Mouse (Mus musculus) midbrain, embryonic 13.5 days (tissue): ENCODE data around the gene Tnfaip8l2. TPM values are rescaled to one million over a fixed set of nuclear protein-coding genes. Genes with fewer than 3 reads are reported as not detected.

Source experiments
- ATAC-seq: fragments of 200-750 bp; cut with Nextera tagmentation; 2 replicates; pipeline ENCODE4 v1.8.0; 2017; ENCODE audit warnings: mild to moderate bottlenecking, moderate TSS enrichment, moderate library complexity
- H3K27ac ChIP-seq: fragments of 300-500 bp; sonication (generic); 2 replicates; pipeline ENCODE4 v1.5.1; 2015; ENCODE audit warnings: inconsistent platforms, mild to moderate bottlenecking, moderate library complexity
- H3K27me3 ChIP-seq: fragments of 300-500 bp; sonication (generic); 2 replicates; pipeline ENCODE4 v1.6.1; 2015; ENCODE audit warnings: mild to moderate bottlenecking, inconsistent platforms
- H3K36me3 ChIP-seq: fragments of 300-500 bp; sonication (generic); 2 replicates; pipeline ENCODE4 v1.6.1; 2015; ENCODE audit warnings: mild to moderate bottlenecking, inconsistent platforms
- H3K4me1 ChIP-seq: fragments of 300-500 bp; sonication (generic); replicated peaks from 2 replicates; pipeline ENCODE4 v1.6.1; 2015; ENCODE audit warnings: inconsistent platforms
- H3K4me2 ChIP-seq: fragments of 300-500 bp; sonication (generic); replicated peaks from 2 replicates; pipeline ENCODE4 v1.6.1; 2015; ENCODE audit warnings: moderate library complexity, mild to moderate bottlenecking, inconsistent platforms
- H3K4me3 ChIP-seq: fragments of 300-500 bp; sonication (generic); replicated peaks from 2 replicates; pipeline ENCODE4 v1.5.1; 2015; ENCODE audit warnings: mild to moderate bottlenecking, inconsistent platforms
- H3K9ac ChIP-seq: fragments of 300-500 bp; sonication (generic); replicated peaks from 2 replicates; pipeline ENCODE4 v1.6.1; 2015; ENCODE audit warnings: mild to moderate bottlenecking, inconsistent platforms
- H3K9me3 ChIP-seq: fragments of 300-500 bp; sonication (generic); 2 replicates; pipeline ENCODE4 v1.6.1; 2016; ENCODE audit warnings: mild to moderate bottlenecking, inconsistent platforms
- WGBS: fragments of 180-500 bp; shearing (Covaris S2); methylation state at CpG from one replicate; pipeline ENCODE4 v1.1.7; 2015; 5-methylcytosine and 5-hydroxymethylcytosine counted together
- polyA plus RNA-seq: library from polyadenylated mRNA; unstranded; fragments of >200 nt; fragmentation: Nextera tagmentation; extraction: Ambion mirVana; gene quantifications from 2 replicates; pipeline ENCODE4 v1.2.1, GENCODE M21; 2015

Gene Tnfaip8l2
- 2.3 and 2.8 TPM in 2 replicates for polyA plus RNA-seq

GRCm38 (mm10) chr3:95141952-95142616 is at the start of gene Tnfaip8l2:
Tnfaip8l2 (minus strand) TSS chr3:95142360.
- H3K4me2 ChIP-seq, result no peak within 1 kb of the TSS
- WGBS, result 83% methylated on average over 10 of the region's 10 CpGs
- peaks cover 19% of the 10 kb centered on the region for H3K36me3 ChIP-seq
- H3K27me3 ChIP-seq, result no peaks in the 10 kb centered on the region
- no peak within 1 kb of the TSS for H3K4me3 ChIP-seq
- H3K27ac ChIP-seq, result no peak within 1 kb of the TSS
- peak; percentile 62; the same call in 1 of the 2 replicates for ATAC-seq
- H3K4me1 ChIP-seq, result no peaks in the 10 kb centered on the region
- no peak within 1 kb of the TSS for H3K9ac ChIP-seq
- H3K9me3 ChIP-seq, result no peaks in the 10 kb centered on the region

- Histone ChIP-seq H3K4me3 (no peak overlapping the region), H3K9me3 (no peaks in the 10 kb centered on the region), H3K4me1 (no peaks in the 10 kb centered on the region), H3K36me3 (peaks cover 69% of the 10 kb centered on the region), H3K4me2 (no peak overlapping the region), H3K27ac (no peak overlapping the region), H3K9ac (no peak overlapping the region), H3K27me3 (no peaks in the 10 kb centered on the region)
- 91% methylated on average over 6 of the region's 6 CpGs for WGBS
- ATAC-seq, result no peak
Measured at GRCm38 (mm10) chr3:95186888-95187287, 44.7 kb upstream of the Tnfaip8l2 start.

GRCm38 (mm10) chr3:95186100-95186499 is 43.9 kb upstream of the Tnfaip8l2 start:
- Histone ChIP-seq H3K27ac (no peak overlapping the region), H3K4me2 (no peak overlapping the region), H3K9me3 (no peaks in the 10 kb centered on the region), H3K27me3 (no peaks in the 10 kb centered on the region), H3K4me3 (no peak overlapping the region), H3K4me1 (no peaks in the 10 kb centered on the region), H3K9ac (no peak overlapping the region), H3K36me3 (peaks cover 67% of the 10 kb centered on the region)
- WGBS, result 91% methylated on average over 2 of the region's 2 CpGs
- ATAC-seq, result no peak

- WGBS, result 91% methylated on average over 9 of the region's 9 CpGs
- no peak for ATAC-seq
- Histone ChIP-seq H3K4me1 (no peaks in the 10 kb centered on the region), H3K4me3 (no peak overlapping the region), H3K27ac (no peak overlapping the region), H3K27me3 (no peaks in the 10 kb centered on the region), H3K36me3 (peaks cover 62% of the 10 kb centered on the region), H3K9ac (no peak overlapping the region), H3K9me3 (no peaks in the 10 kb centered on the region), H3K4me2 (no peak overlapping the region)
Measured at GRCm38 (mm10) chr3:95184796-95185577, 42.8 kb upstream of the Tnfaip8l2 start.

GRCm38 (mm10) chr3:95181841-95182240 is 39.7 kb upstream of the Tnfaip8l2 start:
- no peaks in the 10 kb centered on the region for H3K27me3 ChIP-seq
- no peaks in the 10 kb centered on the region for H3K9me3 ChIP-seq
- H3K9ac ChIP-seq, result no peak overlapping the region
- no peak overlapping the region for H3K4me3 ChIP-seq
- peaks cover 32% of the 10 kb centered on the region for H3K36me3 ChIP-seq
- 76% methylated on average over 1 of the region's 1 CpGs for WGBS
- no peak overlapping the region for H3K4me2 ChIP-seq
- no peak for ATAC-seq
- no peaks in the 10 kb centered on the region for H3K4me1 ChIP-seq
- no peak overlapping the region for H3K27ac ChIP-seq

- H3K9me3 ChIP-seq, result no peaks in the 10 kb centered on the region
- H3K27me3 ChIP-seq, result no peaks in the 10 kb centered on the region
- H3K36me3 ChIP-seq, result peaks cover 16% of the 10 kb centered on the region
- no peak overlapping the region for H3K4me2 ChIP-seq
- H3K9ac ChIP-seq, result no peak overlapping the region
- no peak overlapping the region for H3K27ac ChIP-seq
- no peak for ATAC-seq
- H3K4me1 ChIP-seq, result no peaks in the 10 kb centered on the region
- WGBS, result 77% methylated on average over 3 of the region's 3 CpGs
- H3K4me3 ChIP-seq, result no peak overlapping the region
Measured at GRCm38 (mm10) chr3:95179890-95180289, 37.7 kb upstream of the Tnfaip8l2 start.

- no peaks in the 10 kb centered on the region for H3K9me3 ChIP-seq
- H3K4me1 ChIP-seq, result peaks cover 3% of the 10 kb centered on the region
- no peak overlapping the region for H3K4me2 ChIP-seq
- H3K27me3 ChIP-seq, result peaks cover 2% of the 10 kb centered on the region; the same call in 1 of the 2 replicates
- no peak for ATAC-seq
- no peak overlapping the region for H3K4me3 ChIP-seq
- WGBS, result 85% methylated on average over 5 of the region's 5 CpGs
- no peak overlapping the region for H3K27ac ChIP-seq
- peaks cover 11% of the 10 kb centered on the region for H3K36me3 ChIP-seq
- H3K9ac ChIP-seq, result no peak overlapping the region
Measured at GRCm38 (mm10) chr3:95178948-95179347, 36.8 kb upstream of the Tnfaip8l2 start.

- ATAC-seq, result no peak
- Histone ChIP-seq H3K4me3 (no peak overlapping the region), H3K9me3 (no peaks in the 10 kb centered on the region), H3K4me1 (peaks cover 16% of the 10 kb centered on the region), H3K4me2 (no peak overlapping the region), H3K27ac (no peak overlapping the region), H3K36me3 (peaks cover 11% of the 10 kb centered on the region), H3K9ac (no peak overlapping the region), H3K27me3 (peaks cover 16% of the 10 kb centered on the region)
- WGBS, result 81% methylated on average over 6 of the region's 6 CpGs
Measured at GRCm38 (mm10) chr3:95177583-95177982, 35.4 kb upstream of the Tnfaip8l2 start.

- Histone ChIP-seq H3K9me3 (no peaks in the 10 kb centered on the region), H3K4me3 (no peak overlapping the region), H3K27me3 (peaks cover 26% of the 10 kb centered on the region), H3K27ac (no peak overlapping the region), H3K4me2 (no peak overlapping the region), H3K4me1 (peaks cover 21% of the 10 kb centered on the region), H3K36me3 (peaks cover 21% of the 10 kb centered on the region), H3K9ac (no peak overlapping the region)
- ATAC-seq, result no peak
- 49% methylated on average over 3 of the region's 3 CpGs for WGBS
Measured at GRCm38 (mm10) chr3:95176500-95176899, 34.3 kb upstream of the Tnfaip8l2 start.

- Histone ChIP-seq H3K9me3 (no peaks in the 10 kb centered on the region), H3K27ac (no peak overlapping the region), H3K27me3 (peaks cover 50% of the 10 kb centered on the region), H3K4me1 (peaks cover 21% of the 10 kb centered on the region), H3K9ac (0 out of 2 replicates have a peak overlapping the region, but pooled peaks have one; percentile 52), H3K4me2 (peak overlapping the region; percentile 41; the same call in 1 of the 2 replicates), H3K36me3 (peaks cover 45% of the 10 kb centered on the region), H3K4me3 (no peak overlapping the region)
- peak; percentile 62 for ATAC-seq
- WGBS, result 4% methylated on average over 16 of the region's 16 CpGs
Measured at GRCm38 (mm10) chr3:95174011-95174592, 31.9 kb upstream of the Tnfaip8l2 start.

- H3K4me3 ChIP-seq, result peak overlapping the region; percentile 20
- H3K36me3 ChIP-seq, result peaks cover 52% of the 10 kb centered on the region
- H3K4me2 ChIP-seq, result peak overlapping the region; percentile 41
- peaks cover 57% of the 10 kb centered on the region for H3K27me3 ChIP-seq
- no peaks in the 10 kb centered on the region for H3K9me3 ChIP-seq
- ATAC-seq, result peak; percentile 41
- H3K27ac ChIP-seq, result no peak overlapping the region
- H3K4me1 ChIP-seq, result peaks cover 21% of the 10 kb centered on the region
- 5% methylated on average over 55 of the region's 58 CpGs for WGBS
- H3K9ac ChIP-seq, result peak overlapping the region; percentile 52
Measured at GRCm38 (mm10) chr3:95173256-95173949, 31.2 kb upstream of the Tnfaip8l2 start.
